Mouse (Mus musculus): ENCODE data around the gene Spats1. TPM values are rescaled to one million over a fixed set of nuclear protein-coding genes. Genes with fewer than 3 reads are reported as not detected.

Spats1 gene
- polyA plus RNA-seq (2015; fragmentation: Nextera tagmentation; extraction: Ambion mirVana) = 0.86 and 0.88 TPM in 2 replicates

GRCm38 (mm10) chr17:45474669-45475465 is at the start of gene Spats1:
Gene Spats1 (minus strand): TSS chr17:45475415.
- H3K27ac ChIP-seq = no peak within 1 kb of the TSS
- peaks cover 10% of the 10 kb centered on the region; the same call in 1 of the 2 replicates for H3K4me1 ChIP-seq
- peak within 1 kb of the TSS; percentile 70 for H3K4me2 ChIP-seq
- ATAC-seq (ENCODE audit: insufficient number of reproducible peaks, insufficient read depth, low FRiP score, low TSS enrichment, low read depth) = 0 out of 2 replicates have a peak, but pooled peaks have one; percentile 52
- H3K9ac ChIP-seq = peak within 1 kb of the TSS; percentile 61
- peak within 1 kb of the TSS; percentile 46 for H3K4me3 ChIP-seq
- H3K27me3 ChIP-seq = peaks cover 47% of the 10 kb centered on the region
- 6% methylated on average over 30 of the region's 30 CpGs for WGBS
- H3K36me3 ChIP-seq = no peaks in the 10 kb centered on the region
- H3K9me3 ChIP-seq = no peaks in the 10 kb centered on the region

DNA sequence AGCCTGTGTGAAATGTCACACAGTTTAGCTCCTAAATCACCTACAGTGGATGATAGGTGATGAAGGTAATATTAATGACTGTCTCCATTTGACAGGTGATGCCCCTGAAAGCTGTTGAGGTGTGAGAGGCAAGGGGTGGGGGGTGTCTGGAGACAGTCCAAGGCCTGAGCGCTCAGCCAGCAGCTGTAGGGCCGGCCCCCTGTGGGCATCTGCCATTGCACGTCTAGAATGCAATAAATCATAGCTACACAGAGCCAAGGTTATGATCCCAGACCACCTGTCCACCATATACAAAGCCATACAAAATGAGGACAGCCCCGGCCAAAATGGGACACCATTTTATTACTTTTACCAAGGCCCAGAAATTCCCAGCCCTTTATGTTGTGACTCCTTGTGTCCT is 49.7 kb upstream of the Spats1 start:
- ATAC-seq (ENCODE audit: insufficient number of reproducible peaks, insufficient read depth, low FRiP score, low TSS enrichment, low read depth) = no peak

GRCm38 (mm10) chr17:45523263-45523662 is 48.0 kb upstream of the Spats1 start, which contains the start of gene Tcte1:
Gene Tcte1 (plus strand): TSS chr17:45523434.
- Histone ChIP-seq H3K4me3 (peak within 1 kb of the TSS; percentile 45), H3K4me1 (peaks cover 21% of the 10 kb centered on the region), H3K9ac (peak within 1 kb of the TSS; percentile 70), H3K27me3 (peaks cover 40% of the 10 kb centered on the region), H3K36me3 (peaks cover 28% of the 10 kb centered on the region), H3K27ac (no peak within 1 kb of the TSS), H3K4me2 (peak within 1 kb of the TSS; percentile 78), H3K9me3 (no peaks in the 10 kb centered on the region)
- peak; percentile 44; the same call in 1 of the 2 replicates for ATAC-seq (ENCODE audit: insufficient number of reproducible peaks, insufficient read depth, low FRiP score, low TSS enrichment, low read depth)
- WGBS = 0% methylated on average over 21 of the region's 21 CpGs

More for the DNA sequence above, 49.7 kb upstream of the Spats1 start:
- H3K4me1 ChIP-seq = peaks cover 21% of the 10 kb centered on the region
- no peak overlapping the region for H3K4me2 ChIP-seq
- no peaks in the 10 kb centered on the region for H3K9me3 ChIP-seq
- peaks cover 56% of the 10 kb centered on the region for H3K27me3 ChIP-seq
- H3K27ac ChIP-seq = no peak overlapping the region
- 0 out of 2 replicates have a peak, but pooled peaks cover 11% of the 10 kb centered on the region for H3K36me3 ChIP-seq
- H3K9ac ChIP-seq = no peak overlapping the region
- WGBS = 69% methylated on average over 4 of the region's 4 CpGs
- H3K4me3 ChIP-seq = no peak overlapping the region

- no peak overlapping the region for H3K9ac ChIP-seq
- H3K4me2 ChIP-seq = no peak overlapping the region
- H3K4me3 ChIP-seq = no peak overlapping the region
These were observed 44.9 kb upstream of the Spats1 start for GRCm38 (mm10) chr17:45520136-45520535.

GRCm38 (mm10) chr17:45518766-45519475 is 43.7 kb upstream of the Spats1 start:
- Histone ChIP-seq H3K9me3 (no peaks in the 10 kb centered on the region), H3K36me3 (peaks cover 62% of the 10 kb centered on the region), H3K4me2 (no peak overlapping the region), H3K4me1 (peaks cover 21% of the 10 kb centered on the region), H3K27me3 (peaks cover 6% of the 10 kb centered on the region), H3K4me3 (no peak overlapping the region), H3K9ac (no peak overlapping the region), H3K27ac (no peak overlapping the region)
- 90% methylated on average over 12 of the region's 12 CpGs for WGBS
- ATAC-seq (ENCODE audit: insufficient number of reproducible peaks, insufficient read depth, low FRiP score, low TSS enrichment, low read depth) = no peak

More at GRCm38 (mm10) chr17:45520136-45520535, 44.9 kb upstream of the Spats1 start:
- peaks cover 57% of the 10 kb centered on the region for H3K36me3 ChIP-seq
- peaks cover 21% of the 10 kb centered on the region for H3K4me1 ChIP-seq
- peaks cover 18% of the 10 kb centered on the region for H3K27me3 ChIP-seq
- H3K27ac ChIP-seq = no peak overlapping the region
- WGBS = 77% methylated on average over 11 of the region's 11 CpGs
- ATAC-seq (ENCODE audit: insufficient number of reproducible peaks, insufficient read depth, low FRiP score, low TSS enrichment, low read depth) = no peak
- H3K9me3 ChIP-seq = no peaks in the 10 kb centered on the region

- 89% methylated on average over 28 of the region's 28 CpGs for WGBS
- H3K4me2 ChIP-seq = no peak overlapping the region
- H3K9ac ChIP-seq = no peak overlapping the region
- no peaks in the 10 kb centered on the region for H3K27me3 ChIP-seq
- ATAC-seq (ENCODE audit: insufficient number of reproducible peaks, insufficient read depth, low FRiP score, low TSS enrichment, low read depth) = no peak
- H3K9me3 ChIP-seq = no peaks in the 10 kb centered on the region
- no peak overlapping the region for H3K27ac ChIP-seq
- H3K36me3 ChIP-seq = peaks cover 67% of the 10 kb centered on the region
- no peak overlapping the region for H3K4me3 ChIP-seq
- H3K4me1 ChIP-seq = peaks cover 13% of the 10 kb centered on the region
These were observed 42.5 kb upstream of the Spats1 start for GRCm38 (mm10) chr17:45517549-45518215.

GRCm38 (mm10) chr17:45517135-45517534 is 41.9 kb upstream of the Spats1 start:
- Histone ChIP-seq H3K4me1 (0 out of 2 replicates have a peak, but pooled peaks cover 8% of the 10 kb centered on the region), H3K9ac (no peak overlapping the region), H3K27me3 (no peaks in the 10 kb centered on the region), H3K4me3 (no peak overlapping the region), H3K4me2 (no peak overlapping the region), H3K27ac (no peak overlapping the region), H3K36me3 (peaks cover 67% of the 10 kb centered on the region), H3K9me3 (no peaks in the 10 kb centered on the region)
- 92% methylated on average over 21 of the region's 21 CpGs for WGBS
- no peak for ATAC-seq (ENCODE audit: insufficient number of reproducible peaks, insufficient read depth, low FRiP score, low TSS enrichment, low read depth)

GRCm38 (mm10) chr17:45516488-45516887 is 41.3 kb upstream of the Spats1 start:
- no peak overlapping the region for H3K4me2 ChIP-seq
- H3K9me3 ChIP-seq = no peaks in the 10 kb centered on the region
- H3K27ac ChIP-seq = no peak overlapping the region
- no peaks in the 10 kb centered on the region for H3K27me3 ChIP-seq
- peaks cover 69% of the 10 kb centered on the region for H3K36me3 ChIP-seq
- H3K4me1 ChIP-seq = 0 out of 2 replicates have a peak, but pooled peaks cover 7% of the 10 kb centered on the region
- no peak overlapping the region for H3K9ac ChIP-seq
- no peak overlapping the region for H3K4me3 ChIP-seq
- WGBS = 57% methylated on average over 8 of the region's 8 CpGs
- ATAC-seq (ENCODE audit: insufficient number of reproducible peaks, insufficient read depth, low FRiP score, low TSS enrichment, low read depth) = no peak

GRCm38 (mm10) chr17:45515806-45516205 is 40.6 kb upstream of the Spats1 start:
- no peak for ATAC-seq (ENCODE audit: insufficient number of reproducible peaks, insufficient read depth, low FRiP score, low TSS enrichment, low read depth)
- Histone ChIP-seq H3K4me1 (no peaks in the 10 kb centered on the region), H3K4me2 (no peak overlapping the region), H3K27ac (no peak overlapping the region), H3K4me3 (no peak overlapping the region), H3K9ac (no peak overlapping the region), H3K9me3 (no peaks in the 10 kb centered on the region), H3K27me3 (no peaks in the 10 kb centered on the region), H3K36me3 (peaks cover 72% of the 10 kb centered on the region)
- 82% methylated on average over 10 of the region's 10 CpGs for WGBS

DNA sequence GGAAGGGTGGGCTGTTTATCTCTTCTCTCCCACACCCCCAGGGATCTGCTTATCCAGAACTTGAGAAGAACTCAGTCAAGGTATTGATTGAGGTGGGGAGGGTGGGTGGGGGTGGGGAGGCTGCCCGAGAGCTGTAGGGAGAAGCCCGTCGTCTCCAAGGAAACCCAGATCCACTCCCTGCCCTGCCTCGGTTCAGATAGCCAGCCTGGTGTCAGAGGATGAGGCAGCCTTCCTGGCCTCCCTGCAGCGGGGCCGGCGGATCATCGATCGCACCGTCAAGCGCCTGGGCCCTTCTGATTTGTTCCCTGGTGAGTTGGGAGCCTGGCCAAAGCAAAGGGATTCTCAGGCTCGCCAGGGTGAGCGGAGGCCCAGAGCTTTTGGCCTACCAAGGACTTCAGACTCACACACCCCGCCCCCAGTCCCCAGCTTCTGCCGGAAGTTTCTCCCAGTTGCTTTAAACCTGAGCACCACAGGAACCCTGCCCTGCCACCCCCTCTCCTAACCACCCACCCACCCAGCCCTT is 40.0 kb upstream of the Spats1 start:
- Histone ChIP-seq H3K9me3 (no peaks in the 10 kb centered on the region), H3K36me3 (peaks cover 72% of the 10 kb centered on the region), H3K9ac (no peak overlapping the region), H3K4me2 (no peak overlapping the region), H3K27ac (no peak overlapping the region), H3K27me3 (no peaks in the 10 kb centered on the region), H3K4me3 (no peak overlapping the region), H3K4me1 (no peaks in the 10 kb centered on the region)
- WGBS = 56% methylated on average over 15 of the region's 15 CpGs
- ATAC-seq (ENCODE audit: insufficient number of reproducible peaks, insufficient read depth, low FRiP score, low TSS enrichment, low read depth) = no peak

DNA sequence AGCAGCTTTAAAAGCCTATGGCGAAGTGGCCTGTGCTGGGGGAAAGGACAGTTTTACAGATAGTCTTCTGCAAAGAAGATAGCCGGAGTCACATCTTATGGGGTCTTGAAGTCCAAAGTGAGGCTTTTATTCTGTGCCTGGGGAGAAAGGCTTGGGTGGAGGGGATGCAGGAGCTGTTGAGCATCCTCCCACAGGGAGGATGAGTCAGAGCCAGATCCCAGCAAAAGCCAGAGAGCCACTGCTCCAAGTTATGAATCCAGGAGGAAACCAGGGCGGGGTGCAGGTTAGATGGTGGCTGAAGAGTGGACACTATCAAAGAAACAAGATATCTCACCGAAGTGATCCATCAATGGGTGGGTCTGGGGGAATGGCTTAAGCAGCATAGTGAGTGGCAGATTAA is 36.5 kb upstream of the Spats1 start:
- Histone ChIP-seq H3K27ac (no peak overlapping the region), H3K27me3 (no peaks in the 10 kb centered on the region), H3K9ac (no peak overlapping the region), H3K4me3 (no peak overlapping the region), H3K4me1 (peaks cover 8% of the 10 kb centered on the region), H3K36me3 (peaks cover 54% of the 10 kb centered on the region), H3K9me3 (no peaks in the 10 kb centered on the region), H3K4me2 (no peak overlapping the region)
- 90% methylated on average over 4 of the region's 4 CpGs for WGBS
- no peak for ATAC-seq (ENCODE audit: insufficient number of reproducible peaks, insufficient read depth, low FRiP score, low TSS enrichment, low read depth)

All from embryonic facial prominence, embryonic 13.5 days (tissue).